Mouse (Mus musculus): Measurements from ENCODE around the gene Exoc3l2. TPM values are rescaled to one million over a fixed set of nuclear protein-coding genes. Genes with fewer than 3 reads are reported as not detected.

The Exoc3l2 gene
- polyA plus RNA-seq, 1 experiment from 2014 or later, result 1.8 TPM

GRCm38 (mm10) chr7:19523017-19523756 is 60.1 kb downstream of the Exoc3l2 start:
- ATAC-seq (ENCODE audit: insufficient number of reproducible peaks, low FRiP score, low TSS enrichment, low read depth) (no peak), DNase-seq (ENCODE audit: low spot score) (peak; percentile 55)
- H3K4me2 ChIP-seq (ENCODE audit: low read depth, severe bottlenecking), result peak overlapping the region; percentile 77
- 15% methylated on average over 72 of the region's 72 CpGs for WGBS
- no peak overlapping the region for H3K27ac ChIP-seq (replicated peaks; ENCODE audit: low read depth, low read length)
- peaks cover 68% of the 10 kb centered on the region for H3K27me3 ChIP-seq (ENCODE audit: control insufficient read depth, insufficient read depth, low read length)
- no peaks in the 10 kb centered on the region; the same call in 1 of the 2 replicates for H3K9me3 ChIP-seq (ENCODE audit: control insufficient read depth, low read length)
- H3K36me3 ChIP-seq (ENCODE audit: control insufficient read depth, insufficient read depth, low read length), result no peaks in the 10 kb centered on the region
- peaks cover 23% of the 10 kb centered on the region for H3K4me1 ChIP-seq (ENCODE audit: control insufficient read depth, insufficient read depth, low read length)
- no peak overlapping the region; the same call in 1 of the 2 replicates for H3K9ac ChIP-seq (ENCODE audit: low read length)
- peak overlapping the region; percentile 28 for H3K4me3 ChIP-seq (ENCODE audit: low read depth, low read length)

GRCm38 (mm10) chr7:19523757-19524419 is 60.8 kb downstream of the Exoc3l2 start:
- H3K4me1 ChIP-seq (ENCODE audit: control insufficient read depth, insufficient read depth, low read length), result peaks cover 23% of the 10 kb centered on the region
- peak overlapping the region; percentile 77 for H3K4me2 ChIP-seq (ENCODE audit: low read depth, severe bottlenecking)
- no peaks in the 10 kb centered on the region for H3K36me3 ChIP-seq (ENCODE audit: control insufficient read depth, insufficient read depth, low read length)
- no peak overlapping the region for H3K27ac ChIP-seq (replicated peaks; ENCODE audit: low read depth, low read length)
- peak overlapping the region; percentile 38; the same call in 1 of the 2 replicates for H3K9ac ChIP-seq (ENCODE audit: low read length)
- no peak for ATAC-seq (ENCODE audit: insufficient number of reproducible peaks, low FRiP score, low TSS enrichment, low read depth)
- peaks cover 63% of the 10 kb centered on the region for H3K27me3 ChIP-seq (ENCODE audit: control insufficient read depth, insufficient read depth, low read length)
- DNase-seq (ENCODE audit: low spot score), result peak; percentile 81
- H3K9me3 ChIP-seq (ENCODE audit: control insufficient read depth, low read length), result no peaks in the 10 kb centered on the region; the same call in 1 of the 2 replicates
- 3% methylated on average over 64 of the region's 64 CpGs for WGBS
- H3K4me3 ChIP-seq (ENCODE audit: low read depth, low read length), result peak overlapping the region; percentile 28

- DNase-seq (ENCODE audit: low spot score) (no peak), ATAC-seq (ENCODE audit: insufficient number of reproducible peaks, low FRiP score, low TSS enrichment, low read depth) (no peak)
- H3K4me3 ChIP-seq (ENCODE audit: low read depth, low read length), result peak overlapping the region; percentile 28
- H3K9me3 ChIP-seq (ENCODE audit: control insufficient read depth, low read length), result no peaks in the 10 kb centered on the region; the same call in 1 of the 2 replicates
- peaks cover 23% of the 10 kb centered on the region for H3K4me1 ChIP-seq (ENCODE audit: control insufficient read depth, insufficient read depth, low read length)
- H3K27me3 ChIP-seq (ENCODE audit: control insufficient read depth, insufficient read depth, low read length), result peaks cover 56% of the 10 kb centered on the region
- no peaks in the 10 kb centered on the region for H3K36me3 ChIP-seq (ENCODE audit: control insufficient read depth, insufficient read depth, low read length)
- H3K27ac ChIP-seq (replicated peaks; ENCODE audit: low read depth, low read length), result no peak overlapping the region
- peak overlapping the region; percentile 38 for H3K9ac ChIP-seq (ENCODE audit: low read length)
- H3K4me2 ChIP-seq (ENCODE audit: low read depth, severe bottlenecking), result peak overlapping the region; percentile 77
- 17% methylated on average over 24 of the region's 24 CpGs for WGBS
Observed at GRCm38 (mm10) chr7:19524420-19525104, 61.4 kb downstream of the Exoc3l2 start.

GRCm38 (mm10) chr7:19525105-19525481 is 62.0 kb downstream of the Exoc3l2 start:
- WGBS, result 52% methylated on average over 2 of the region's 2 CpGs

GRCm38 (mm10) chr7:19531077-19531476 is 67.9 kb downstream of the Exoc3l2 start:
- ATAC-seq (ENCODE audit: insufficient number of reproducible peaks, low FRiP score, low TSS enrichment, low read depth) (no peak), DNase-seq (ENCODE audit: low spot score) (no peak)
- Histone ChIP-seq H3K9me3 (ENCODE audit: control insufficient read depth, low read length) (no peaks in the 10 kb centered on the region), H3K27me3 (ENCODE audit: control insufficient read depth, insufficient read depth, low read length) (no peaks in the 10 kb centered on the region), H3K36me3 (ENCODE audit: control insufficient read depth, insufficient read depth, low read length) (peaks cover 40% of the 10 kb centered on the region), H3K27ac (replicated peaks; ENCODE audit: low read depth, low read length) (no peak overlapping the region), H3K9ac (ENCODE audit: low read length) (no peak overlapping the region), H3K4me2 (ENCODE audit: low read depth, severe bottlenecking) (no peak overlapping the region), H3K4me1 (ENCODE audit: control insufficient read depth, insufficient read depth, low read length) (0 out of 2 replicates have a peak, but pooled peaks cover under 1% of the 10 kb centered on the region), H3K4me3 (ENCODE audit: low read depth, low read length) (no peak overlapping the region)
- WGBS, result 63% methylated on average over 10 of the region's 10 CpGs

More at GRCm38 (mm10) chr7:19525105-19525481, 62.0 kb downstream of the Exoc3l2 start:
- Histone ChIP-seq H3K9ac (ENCODE audit: low read length) (no peak overlapping the region), H3K27ac (replicated peaks; ENCODE audit: low read depth, low read length) (no peak overlapping the region), H3K9me3 (ENCODE audit: control insufficient read depth, low read length) (no peaks in the 10 kb centered on the region; the same call in 1 of the 2 replicates), H3K4me1 (ENCODE audit: control insufficient read depth, insufficient read depth, low read length) (peaks cover 19% of the 10 kb centered on the region), H3K4me3 (ENCODE audit: low read depth, low read length) (no peak overlapping the region; the same call in 1 of the 2 replicates), H3K27me3 (ENCODE audit: control insufficient read depth, insufficient read depth, low read length) (peaks cover 51% of the 10 kb centered on the region), H3K4me2 (ENCODE audit: low read depth, severe bottlenecking) (no peak overlapping the region), H3K36me3 (ENCODE audit: control insufficient read depth, insufficient read depth, low read length) (no peaks in the 10 kb centered on the region)
- ATAC-seq (ENCODE audit: insufficient number of reproducible peaks, low FRiP score, low TSS enrichment, low read depth) (no peak), DNase-seq (ENCODE audit: low spot score) (no peak)

- H3K36me3 ChIP-seq (ENCODE audit: control insufficient read depth, insufficient read depth, low read length), result peaks cover 40% of the 10 kb centered on the region
- WGBS, result 95% methylated on average over 14 of the region's 14 CpGs
- H3K4me3 ChIP-seq (ENCODE audit: low read depth, low read length), result no peak overlapping the region
- no peak overlapping the region for H3K27ac ChIP-seq (replicated peaks; ENCODE audit: low read depth, low read length)
- ATAC-seq (ENCODE audit: insufficient number of reproducible peaks, low FRiP score, low TSS enrichment, low read depth) (no peak), DNase-seq (ENCODE audit: low spot score) (no peak)
- H3K27me3 ChIP-seq (ENCODE audit: control insufficient read depth, insufficient read depth, low read length), result no peaks in the 10 kb centered on the region
- no peaks in the 10 kb centered on the region for H3K9me3 ChIP-seq (ENCODE audit: control insufficient read depth, low read length)
- H3K9ac ChIP-seq (ENCODE audit: low read length), result no peak overlapping the region
- 0 out of 2 replicates have a peak, but pooled peaks cover 2% of the 10 kb centered on the region for H3K4me1 ChIP-seq (ENCODE audit: control insufficient read depth, insufficient read depth, low read length)
- H3K4me2 ChIP-seq (ENCODE audit: low read depth, severe bottlenecking), result no peak overlapping the region
Observed at GRCm38 (mm10) chr7:19532240-19532639, 69.1 kb downstream of the Exoc3l2 start.

- Histone ChIP-seq H3K4me1 (ENCODE audit: control insufficient read depth, insufficient read depth, low read length) (0 out of 2 replicates have a peak, but pooled peaks cover 2% of the 10 kb centered on the region), H3K9me3 (ENCODE audit: control insufficient read depth, low read length) (no peaks in the 10 kb centered on the region), H3K36me3 (ENCODE audit: control insufficient read depth, insufficient read depth, low read length) (peaks cover 40% of the 10 kb centered on the region), H3K9ac (ENCODE audit: low read length) (no peak overlapping the region), H3K4me3 (ENCODE audit: low read depth, low read length) (no peak overlapping the region), H3K27ac (replicated peaks; ENCODE audit: low read depth, low read length) (no peak overlapping the region), H3K4me2 (ENCODE audit: low read depth, severe bottlenecking) (no peak overlapping the region), H3K27me3 (ENCODE audit: control insufficient read depth, insufficient read depth, low read length) (no peaks in the 10 kb centered on the region)
- DNase-seq (ENCODE audit: low spot score) (no peak), ATAC-seq (ENCODE audit: insufficient number of reproducible peaks, low FRiP score, low TSS enrichment, low read depth) (no peak)
- WGBS, result 90% methylated on average over 10 of the region's 10 CpGs
Observed at GRCm38 (mm10) chr7:19534676-19535075, 71.5 kb downstream of the Exoc3l2 start.

Data from limb, embryonic 11.5 days (tissue).